Mouse (Mus musculus) midbrain, embryonic 14.5 days (tissue): Measurements from ENCODE around the gene Zranb1. TPM values are rescaled to one million over a fixed set of nuclear protein-coding genes. Genes with fewer than 3 reads are reported as not detected.

ENCODE experiments used
- ATAC-seq: fragments of 200-750 bp; cut with Nextera tagmentation; 2 replicates; pipeline ENCODE4 v1.8.0; 2017; ENCODE audit warnings: moderate number of reproducible peaks, moderate library complexity; ENCODE audit not compliant: low FRiP score, low TSS enrichment
- DNase-seq: peaks from one replicate; pipeline ENCODE4 v3.0.0-alpha.2; 2015
- H3K27ac ChIP-seq: fragments of 300-500 bp; sonication (generic); replicated peaks from 2 replicates; pipeline ENCODE4 v1.5.1; 2014; ENCODE audit warnings: mild to moderate bottlenecking, low read depth, low read length, moderate library complexity
- H3K27me3 ChIP-seq: fragments of 300-500 bp; sonication (generic); 2 replicates; pipeline ENCODE4 v1.6.1; 2014; ENCODE audit warnings: low read length, control low read depth, mixed read lengths; ENCODE audit not compliant: control insufficient read depth, insufficient read depth
- H3K36me3 ChIP-seq: fragments of 300-500 bp; sonication (generic); 2 replicates; pipeline ENCODE4 v1.6.1; 2014; ENCODE audit warnings: low read length, control low read depth; ENCODE audit not compliant: control insufficient read depth, insufficient read depth
- H3K4me1 ChIP-seq: fragments of 300-500 bp; sonication (generic); 2 replicates; pipeline ENCODE4 v1.6.1; 2014; ENCODE audit warnings: mild to moderate bottlenecking, antibody characterized with exemption, low read length, control low read depth; ENCODE audit not compliant: control insufficient read depth, insufficient read depth
- H3K4me2 ChIP-seq: fragments of 300-500 bp; sonication (generic); 2 replicates; pipeline ENCODE4 v1.6.1; 2014; ENCODE audit warnings: mild to moderate bottlenecking, low read length, moderate library complexity
- H3K4me3 ChIP-seq: fragments of 300-500 bp; sonication (generic); replicated peaks from 2 replicates; pipeline ENCODE4 v1.5.1; 2014; ENCODE audit warnings: low read depth, low read length
- H3K9ac ChIP-seq: fragments of 300-500 bp; sonication (generic); replicated peaks from 2 replicates; pipeline ENCODE4 v1.6.1; 2014; ENCODE audit warnings: mild to moderate bottlenecking, low read length, moderate library complexity
- H3K9me3 ChIP-seq: fragments of 300-500 bp; sonication (generic); 2 replicates; pipeline ENCODE4 v1.6.1; 2016; ENCODE audit warnings: low read length, control low read depth, mixed read lengths; ENCODE audit not compliant: control insufficient read depth
- WGBS: fragments of 180-500 bp; shearing (Covaris S2); extraction: QIAGEN DNeasy Blood & Tissue Kit; methylation state at CpG from one replicate; pipeline ENCODE4 v1.1.7; 2014; 5-methylcytosine and 5-hydroxymethylcytosine counted together
- polyA plus RNA-seq: library from polyadenylated mRNA; unstranded; fragments of >200 nt; fragmentation: Nextera tagmentation; extraction: Ambion mirVana; gene quantifications from 2 replicates; pipeline ENCODE4 v1.2.1, GENCODE M21; 2014

The Zranb1 gene
- polyA plus RNA-seq, 1 experiment from 2014 or later: 35.1 TPM

DNA sequence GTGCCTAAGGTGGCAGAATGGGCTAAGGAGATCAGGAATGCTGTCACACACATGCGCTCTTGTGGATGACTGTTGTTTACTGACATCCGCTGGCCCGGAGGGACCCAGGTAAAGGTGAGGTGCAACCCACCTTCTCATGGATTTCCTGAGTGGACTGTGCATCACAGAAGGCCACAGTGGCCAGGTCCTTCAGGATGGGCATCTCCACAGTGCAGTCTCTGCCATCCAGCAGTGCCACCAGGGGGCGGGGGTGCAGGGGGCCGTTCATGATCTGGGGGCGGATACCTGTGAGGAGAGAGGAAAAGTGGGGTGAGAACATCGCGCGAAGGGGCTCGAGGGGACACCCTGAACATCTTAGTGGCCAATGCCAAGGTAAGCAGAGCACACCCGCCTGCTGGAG lies 68.1 kb downstream of the Zranb1 start:
- H3K4me1 ChIP-seq: peaks cover 11% of the 10 kb centered on the region; the same call in 1 of the 2 replicates
- H3K27ac ChIP-seq: no peak overlapping the region
- no peak overlapping the region for H3K4me2 ChIP-seq
- ATAC-seq (no peak), DNase-seq (no peak)
- WGBS: 97% methylated on average over 11 of the region's 11 CpGs
- H3K36me3 ChIP-seq: peaks cover 39% of the 10 kb centered on the region
- H3K4me3 ChIP-seq: no peak overlapping the region
- H3K9ac ChIP-seq: no peak overlapping the region
- no peaks in the 10 kb centered on the region for H3K27me3 ChIP-seq
- H3K9me3 ChIP-seq: no peaks in the 10 kb centered on the region

DNA sequence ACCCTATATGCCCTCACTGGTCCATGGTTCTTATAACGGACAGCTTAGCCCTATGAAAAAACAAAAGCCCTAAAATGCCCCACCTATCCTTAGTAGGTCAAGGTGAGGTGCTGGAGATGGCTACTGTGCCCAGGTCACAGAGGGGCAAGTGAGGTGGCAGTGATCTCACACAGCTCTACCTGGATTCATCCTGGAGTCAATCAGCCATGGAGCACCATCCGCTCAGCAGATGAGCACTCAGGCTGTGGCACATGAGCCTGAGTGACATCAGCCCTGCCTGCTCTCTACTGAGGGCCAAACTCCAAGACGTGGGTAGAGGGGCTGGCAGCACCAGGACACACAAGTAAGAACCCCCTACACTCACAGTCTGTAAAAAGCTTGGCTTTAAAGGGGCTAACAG lies 70.4 kb downstream of the Zranb1 start:
- H3K9ac ChIP-seq: no peak overlapping the region
- peaks cover 11% of the 10 kb centered on the region; the same call in 1 of the 2 replicates for H3K4me1 ChIP-seq
- H3K4me3 ChIP-seq: no peak overlapping the region
- H3K36me3 ChIP-seq: peaks cover 30% of the 10 kb centered on the region
- H3K9me3 ChIP-seq: no peaks in the 10 kb centered on the region
- no peak overlapping the region for H3K27ac ChIP-seq
- no peak for ATAC-seq
- 97% methylated on average over 3 of the region's 3 CpGs for WGBS
- H3K4me2 ChIP-seq: no peak overlapping the region
- H3K27me3 ChIP-seq: no peaks in the 10 kb centered on the region
- DNase-seq: no peak

DNA sequence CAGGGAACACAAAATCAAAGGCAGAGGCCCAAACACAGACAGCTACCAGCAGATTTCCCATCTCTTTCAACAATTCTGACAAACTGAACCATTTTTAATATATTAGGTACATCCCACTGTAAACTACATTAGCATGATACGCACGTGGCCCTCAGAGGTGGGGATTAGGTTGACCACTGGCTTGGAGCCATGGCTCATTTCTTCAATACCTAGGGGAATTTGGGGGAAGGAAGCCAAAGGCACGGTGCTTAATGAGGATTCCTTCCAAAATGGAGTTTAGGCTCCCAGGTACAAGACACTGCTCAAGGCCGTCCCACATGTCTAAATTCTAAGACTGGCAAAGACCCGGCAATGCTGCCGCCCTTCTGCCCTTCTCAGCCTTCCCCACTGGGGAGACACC lies 71.3 kb downstream of the Zranb1 start:
- no peaks in the 10 kb centered on the region for H3K9me3 ChIP-seq
- no peaks in the 10 kb centered on the region for H3K27me3 ChIP-seq
- no peak overlapping the region for H3K9ac ChIP-seq
- no peak overlapping the region for H3K4me2 ChIP-seq
- 83% methylated on average over 6 of the region's 6 CpGs for WGBS
- no peak for DNase-seq
- H3K4me3 ChIP-seq: no peak overlapping the region
- no peak for ATAC-seq
- no peak overlapping the region for H3K27ac ChIP-seq
- H3K36me3 ChIP-seq: peaks cover 22% of the 10 kb centered on the region
- peaks cover 11% of the 10 kb centered on the region for H3K4me1 ChIP-seq

DNA sequence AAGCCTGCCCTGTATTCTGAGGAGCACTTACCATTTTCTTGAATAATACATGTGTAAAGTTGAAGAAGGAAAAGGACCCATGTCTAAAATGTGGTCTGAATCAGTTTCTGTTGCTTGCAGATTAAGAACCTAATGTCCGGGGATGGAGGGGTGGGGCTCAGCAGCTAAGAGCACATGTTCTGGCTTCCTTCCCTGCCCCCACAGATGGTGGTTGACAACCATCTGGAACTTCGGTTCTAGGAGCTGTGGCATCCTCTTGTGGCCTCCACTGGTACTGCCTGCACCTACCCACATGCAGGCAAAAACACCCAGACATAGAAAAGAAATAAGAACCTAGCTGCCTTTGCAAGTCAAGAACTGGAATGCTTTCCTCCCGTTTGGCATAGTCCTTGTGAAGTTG lies 72.5 kb downstream of the Zranb1 start:
- H3K9me3 ChIP-seq: no peaks in the 10 kb centered on the region
- WGBS: 36% methylated on average over 3 of the region's 3 CpGs
- H3K27me3 ChIP-seq: no peaks in the 10 kb centered on the region
- no peak overlapping the region for H3K9ac ChIP-seq
- no peak overlapping the region; the same call in 1 of the 2 replicates for H3K27ac ChIP-seq
- DNase-seq (peak; percentile 78), ATAC-seq (no peak)
- no peak overlapping the region for H3K4me2 ChIP-seq
- peaks cover 15% of the 10 kb centered on the region for H3K4me1 ChIP-seq
- H3K36me3 ChIP-seq: peaks cover 11% of the 10 kb centered on the region
- H3K4me3 ChIP-seq: no peak overlapping the region

DNA sequence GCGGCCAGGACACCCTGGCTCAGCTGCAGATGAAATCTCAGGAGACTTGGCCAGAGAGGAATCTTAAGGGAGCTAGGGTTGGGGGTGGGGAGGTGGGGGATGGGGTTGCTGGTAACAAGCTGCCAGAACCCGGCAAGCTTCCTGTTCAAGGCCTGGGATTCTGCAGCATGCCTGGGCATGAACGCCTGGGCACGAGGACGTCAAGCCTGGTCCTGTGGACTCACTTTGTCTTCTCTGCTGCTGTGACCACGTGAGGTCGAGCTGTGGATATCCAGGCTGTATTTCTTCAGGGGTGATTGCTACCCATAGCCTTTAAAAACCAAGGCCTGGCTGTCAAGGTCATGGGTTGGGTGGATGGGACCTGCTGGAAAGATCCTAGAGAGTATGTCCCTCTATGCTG lies 74.8 kb downstream of the Zranb1 start:
- H3K4me1 ChIP-seq: peaks cover 22% of the 10 kb centered on the region

DNA sequence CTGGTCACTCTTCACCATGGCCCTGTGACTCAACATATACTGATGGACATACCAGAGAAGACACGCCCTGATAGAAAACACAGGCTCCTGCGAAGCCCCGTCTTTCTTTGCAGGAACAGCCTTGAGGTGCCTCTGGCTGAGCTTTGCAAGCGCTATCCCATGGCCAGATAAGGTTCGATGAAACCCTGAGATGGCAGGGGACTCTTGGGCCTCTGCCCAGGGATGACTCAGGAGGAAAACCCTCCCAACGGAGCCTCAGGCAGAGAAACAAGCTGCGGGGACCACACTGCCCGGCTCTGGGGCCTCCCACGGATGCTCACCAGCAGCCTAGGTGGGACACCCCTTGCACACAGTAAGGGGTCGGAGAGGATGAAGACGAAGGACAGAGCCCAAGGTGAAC lies 76.4 kb downstream of the Zranb1 start:
- WGBS: 84% methylated on average over 11 of the region's 11 CpGs
- peaks cover 36% of the 10 kb centered on the region for H3K4me1 ChIP-seq

More for the DNA sequence above, 74.8 kb downstream of the Zranb1 start:
- 86% methylated on average over 7 of the region's 7 CpGs for WGBS
- Histone ChIP-seq H3K27ac (no peak overlapping the region), H3K9me3 (no peaks in the 10 kb centered on the region), H3K9ac (no peak overlapping the region), H3K27me3 (no peaks in the 10 kb centered on the region), H3K4me3 (no peak overlapping the region), H3K36me3 (no peaks in the 10 kb centered on the region), H3K4me2 (no peak overlapping the region)
- no peak for ATAC-seq
- no peak for DNase-seq

DNA sequence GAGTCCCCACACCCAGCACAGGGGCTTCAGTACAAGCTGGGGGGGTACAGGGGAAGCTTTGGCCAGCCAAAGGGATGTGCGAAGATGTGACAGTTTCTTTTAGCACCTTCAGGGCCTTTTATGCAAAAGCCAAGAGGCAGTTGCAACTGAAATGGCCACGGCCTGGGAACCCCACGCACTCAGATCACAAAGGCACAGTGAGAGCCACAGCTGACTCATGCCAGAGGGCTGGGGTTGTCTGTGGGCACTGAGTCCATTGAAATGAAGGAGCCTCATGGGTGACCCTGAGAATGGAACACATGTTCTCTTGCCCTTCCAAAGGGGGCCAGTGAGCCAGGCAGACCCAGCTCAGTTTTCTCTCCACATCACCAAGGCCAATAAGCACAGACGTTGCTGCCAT lies 77.7 kb downstream of the Zranb1 start:
- Histone ChIP-seq H3K4me3 (no peak overlapping the region), H3K27ac (no peak overlapping the region), H3K4me1 (peaks cover 37% of the 10 kb centered on the region), H3K9ac (no peak overlapping the region), H3K36me3 (no peaks in the 10 kb centered on the region), H3K4me2 (no peak overlapping the region), H3K27me3 (no peaks in the 10 kb centered on the region), H3K9me3 (no peaks in the 10 kb centered on the region)
- ATAC-seq (no peak), DNase-seq (no peak)
- WGBS: 94% methylated on average over 4 of the region's 4 CpGs

More for the DNA sequence above, 76.4 kb downstream of the Zranb1 start:
- no peak overlapping the region for H3K27ac ChIP-seq
- no peak overlapping the region for H3K4me2 ChIP-seq
- H3K4me3 ChIP-seq: no peak overlapping the region
- H3K36me3 ChIP-seq: no peaks in the 10 kb centered on the region
- DNase-seq (no peak), ATAC-seq (no peak)
- H3K9me3 ChIP-seq: no peaks in the 10 kb centered on the region
- no peaks in the 10 kb centered on the region for H3K27me3 ChIP-seq
- no peak overlapping the region for H3K9ac ChIP-seq

DNA sequence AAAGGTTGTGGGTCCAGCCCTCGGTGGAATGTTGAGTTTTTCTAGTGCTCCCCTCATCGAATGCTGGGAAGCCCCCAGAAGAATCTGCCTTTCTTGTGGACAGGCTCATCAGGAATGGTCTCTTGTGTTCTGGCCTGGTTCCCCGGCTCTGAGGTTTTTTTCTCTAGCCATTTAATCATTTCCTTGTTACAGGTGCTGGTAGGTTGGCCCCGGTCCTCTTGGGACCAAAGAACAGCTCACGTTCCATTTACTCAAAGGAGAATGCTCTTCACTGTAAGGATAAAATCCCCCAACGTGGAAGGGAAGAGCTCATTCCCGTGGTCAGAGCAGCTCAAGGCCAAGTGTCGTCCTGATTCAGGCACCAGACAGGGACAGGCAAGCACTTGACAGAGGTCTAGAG lies 78.7 kb downstream of the Zranb1 start:
- H3K36me3 ChIP-seq: no peaks in the 10 kb centered on the region
- peaks cover 45% of the 10 kb centered on the region for H3K4me1 ChIP-seq
- no peak for ATAC-seq
- no peak overlapping the region for H3K4me2 ChIP-seq
- no peak overlapping the region for H3K4me3 ChIP-seq
- H3K27ac ChIP-seq: peak overlapping the region; percentile 70; the same call in 1 of the 2 replicates
- no peaks in the 10 kb centered on the region for H3K9me3 ChIP-seq
- 90% methylated on average over 8 of the region's 8 CpGs for WGBS
- no peak for DNase-seq
- no peak overlapping the region for H3K9ac ChIP-seq
- H3K27me3 ChIP-seq: no peaks in the 10 kb centered on the region

DNA sequence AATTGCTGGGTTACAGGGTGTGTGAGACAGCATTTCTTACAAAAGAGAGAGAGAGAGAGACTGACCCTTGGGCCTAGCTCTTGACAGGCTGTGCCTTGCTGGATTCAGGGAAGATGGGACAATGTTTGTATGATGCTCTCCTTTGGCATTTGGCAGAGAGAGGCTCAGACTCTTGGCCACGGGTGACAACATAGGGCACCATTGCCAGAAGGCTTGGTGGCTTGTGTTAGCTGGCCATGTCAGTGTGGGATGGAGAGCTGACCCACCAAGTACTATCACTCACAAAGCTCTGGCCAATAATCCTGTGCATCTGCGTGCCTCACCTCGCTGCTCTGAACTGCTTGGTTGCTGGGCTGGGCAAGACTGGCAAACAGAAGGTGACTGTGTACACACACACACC lies 79.5 kb downstream of the Zranb1 start:
- WGBS: 86% methylated on average over 3 of the region's 3 CpGs

More for the DNA sequence above, 79.5 kb downstream of the Zranb1 start:
- H3K4me2 ChIP-seq: no peak overlapping the region
- peaks cover 53% of the 10 kb centered on the region for H3K4me1 ChIP-seq
- H3K9ac ChIP-seq: no peak overlapping the region
- peak overlapping the region; percentile 70 for H3K27ac ChIP-seq
- no peak for DNase-seq
- ATAC-seq: no peak
- H3K9me3 ChIP-seq: no peaks in the 10 kb centered on the region
- H3K27me3 ChIP-seq: no peaks in the 10 kb centered on the region
- no peak overlapping the region for H3K4me3 ChIP-seq
- no peaks in the 10 kb centered on the region for H3K36me3 ChIP-seq
